Mouse (Mus musculus) liver, postnatal 0 days (tissue): ENCODE measurements around the gene Misp.

ENCODE experiments used
- CTCF ChIP-seq: sonication (generic); IDR thresholded peaks from 2 replicates; pipeline ENCODE4 v1.5.1; 2016; ENCODE audit warnings: antibody characterized with exemption, low read depth
- EP300 ChIP-seq: IDR thresholded peaks from 2 replicates; pipeline ENCODE4 v1.6.1; 2016; ENCODE audit warnings: antibody characterized with exemption, low read depth, mild to moderate bottlenecking

DNA sequence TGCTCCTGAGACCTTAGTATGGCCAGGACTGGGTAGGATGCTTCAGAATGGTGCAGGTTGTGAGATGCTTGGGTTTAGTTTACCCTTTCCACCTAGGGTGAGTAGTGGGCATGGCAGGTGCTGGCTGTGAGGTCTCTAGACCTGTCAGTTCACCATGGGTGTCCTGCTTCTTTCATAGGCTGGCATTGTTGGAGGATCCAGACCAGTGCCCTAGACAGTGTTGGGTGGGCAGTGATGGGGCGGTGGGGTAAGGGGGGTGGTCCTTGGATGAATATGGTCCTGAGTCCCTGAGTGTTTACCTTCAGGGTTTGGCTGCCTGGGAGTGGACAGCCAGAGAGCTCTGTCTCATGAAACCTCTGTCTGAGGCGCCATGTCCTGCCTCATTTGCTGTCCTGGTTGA lies 37.1 kb downstream of the Misp start:
- TF ChIP-seq CTCF (no peak), EP300 (no peak)
